Comparison of ENCODE assay signal across 13 mouse cellular contexts in genomic region chr10:126988513-126989165, GRCm38 (mm10). TPM values are rescaled to one million over a fixed set of nuclear protein-coding genes. Genes with fewer than 3 reads are reported as not detected.
DNase-seq lines count a peak whose midpoint lies in the region; ATAC-seq and TF ChIP-seq lines count a peak whose summit lies in the region.
"Had no signal": no experiment of that assay in that cellular context is flagged by ENCODE, and none has a peak within 500 bp of the region (broad histone marks: within the 10 kb centered on the region; RNA-seq: fewer than 3 reads in every experiment).

No protein-coding gene starts in this region.

- intact Hi-C loops in heart, postnatal 10 days (cut with DNase I), result no loop called here

- no peaks in the 10 kb centered on the region for H3K27me3 ChIP-seq in heart, embryonic 10.5 days (ENCODE audit: insufficient read depth, poor library complexity, severe bottlenecking)
- no peaks in the 10 kb centered on the region for H3K27me3 ChIP-seq in lung, embryonic 16.5 days (ENCODE audit: control insufficient read depth, insufficient read depth, low read depth, low read length)
- no peaks in the 10 kb centered on the region for H3K27me3 ChIP-seq in embryonic facial prominence, embryonic 15.5 days
- H3K27me3 ChIP-seq in myocyte (ENCODE audit: control insufficient read depth, insufficient read depth, insufficient read length), result no peaks in the 10 kb centered on the region

- no peak overlapping the region for H3ac ChIP-seq in myocyte (ENCODE audit: control insufficient read depth, insufficient read length)

- H3K27ac ChIP-seq in heart, embryonic 10.5 days, result peak overlapping the region; percentile 78
- peak overlapping the region; percentile 36 for H3K27ac ChIP-seq in lung, embryonic 16.5 days (ENCODE audit: low read length)
- H3K27ac ChIP-seq in embryonic facial prominence, embryonic 15.5 days (replicated peaks), result peak overlapping the region; percentile 79; the same call in 1 of the 2 replicates

- H3K9me3 ChIP-seq in heart, embryonic 10.5 days, result no peaks in the 10 kb centered on the region
- H3K9me3 ChIP-seq in lung, embryonic 16.5 days (ENCODE audit: control insufficient read depth, low read length), result no peaks in the 10 kb centered on the region
- no peaks in the 10 kb centered on the region for H3K9me3 ChIP-seq in embryonic facial prominence, embryonic 15.5 days (replicated peaks)

- H3K79me2 ChIP-seq in myocyte (ENCODE audit: control insufficient read depth, insufficient read depth), result peaks cover 87% of the 10 kb centered on the region

- TF ChIP-seq POLR2A in myocyte (IDR thresholded peaks at IDR 0.05; ENCODE audit: insufficient read length, low read depth), result no peak

- WGBS in heart, embryonic 10.5 days, result 34% methylated on average over 5 of the region's 5 CpGs
- WGBS in lung, embryonic 16.5 days, result 54% methylated on average over 5 of the region's 5 CpGs
- WGBS in embryonic facial prominence, embryonic 15.5 days, result 65% methylated on average over 5 of the region's 5 CpGs

- H3K36me3 ChIP-seq in heart, embryonic 10.5 days, result peaks cover 30% of the 10 kb centered on the region
- H3K36me3 ChIP-seq in lung, embryonic 16.5 days (ENCODE audit: control insufficient read depth, insufficient read depth, low read length), result peaks cover 18% of the 10 kb centered on the region
- H3K36me3 ChIP-seq in embryonic facial prominence, embryonic 15.5 days, result peaks cover 27% of the 10 kb centered on the region
- peaks cover 19% of the 10 kb centered on the region for H3K36me3 ChIP-seq in myocyte (ENCODE audit: control insufficient read depth, insufficient read depth)

- H3K4me2 ChIP-seq in lung, embryonic 16.5 days (ENCODE audit: low read depth, low read length), result no peak overlapping the region
- H3K4me2 ChIP-seq in embryonic facial prominence, embryonic 15.5 days (replicated peaks), result no peak overlapping the region
- no peak overlapping the region for H3K4me2 ChIP-seq in myocyte (ENCODE audit: low read depth)

- peak overlapping the region; percentile 8 for H3K9ac ChIP-seq in lung, embryonic 16.5 days (ENCODE audit: low read length)
- H3K9ac ChIP-seq in embryonic facial prominence, embryonic 15.5 days, result no peak overlapping the region

- no peak for ATAC-seq in lung, embryonic 16.5 days (ENCODE audit: low read depth)
- ATAC-seq in embryonic facial prominence, embryonic 15.5 days (ENCODE audit: insufficient number of reproducible peaks, low FRiP score, low TSS enrichment, low read depth), result no peak

- peak overlapping the region; percentile 28 for H3K4me3 ChIP-seq in heart, embryonic 10.5 days
- H3K4me3 ChIP-seq in lung, embryonic 16.5 days (ENCODE audit: low read length), result no peak overlapping the region
- H3K4me3 ChIP-seq in embryonic facial prominence, embryonic 15.5 days (replicated peaks), result no peak overlapping the region
- no peak overlapping the region for H3K4me3 ChIP-seq in myocyte

- H3K4me1 ChIP-seq in heart, embryonic 10.5 days, result peaks cover 78% of the 10 kb centered on the region
- H3K4me1 ChIP-seq in lung, embryonic 16.5 days (replicated peaks; ENCODE audit: control insufficient read depth, insufficient read depth, low read length), result peaks cover 64% of the 10 kb centered on the region
- H3K4me1 ChIP-seq in embryonic facial prominence, embryonic 15.5 days, result peaks cover 81% of the 10 kb centered on the region

- DNase-seq in heart, embryonic 10.5 days (ENCODE audit: low spot score), result no peak
- DNase-seq in heart, postnatal 10 days, result no peak
- DNase-seq in lung, postnatal 4 days, result no peak
- no peak for DNase-seq in urinary bladder, adult 18-20 months (ENCODE audit: low spot score in 2 of 2)
- DNase-seq in Muller cell, postnatal 12 days (ENCODE audit: inconsistent ontology term), result no peak
- DNase-seq: adrenal gland, adult 2 months; cerebellum, postnatal 10 days; kidney, postnatal 4 days; left cerebral cortex, postnatal 4 days had no signal

TF ChIP-seq in myocyte, 11 proteins besides CTCF, POLR2A, EP300 and RAD21:
- TF ChIP-seq POLR2AphosphoS2 (IDR thresholded peaks at IDR 0.05; ENCODE audit: insufficient read length, low read depth), result no peak
- no peak for TF ChIP-seq CEBPB (IDR thresholded peaks at IDR 0.05; ENCODE audit: insufficient read depth, poor library complexity, severe bottlenecking)
- no peak for TF ChIP-seq TCF3 (IDR thresholded peaks at IDR 0.05; ENCODE audit: insufficient read length, low read depth)
- TF ChIP-seq USF1 (IDR thresholded peaks at IDR 0.05; ENCODE audit: low read depth), result no peak
- no peak for TF ChIP-seq SRF (IDR thresholded peaks at IDR 0.05; ENCODE audit: control insufficient read depth, insufficient read length, low read depth)
- no peak for TF ChIP-seq TCF12 (IDR thresholded peaks at IDR 0.05; ENCODE audit: insufficient read depth, poor library complexity, severe bottlenecking)
- no peak for TF ChIP-seq E2F4 (IDR thresholded peaks at IDR 0.05; ENCODE audit: insufficient read depth)
- peak in 2 of 3 experiments; percentile 1 to 16 for TF ChIP-seq MYOD1 (IDR thresholded peaks at IDR 0.05; ENCODE audit: control insufficient read depth in 1 of 3, insufficient read length in 2 of 3, low read depth in 2 of 3)
- no peak for TF ChIP-seq REST (IDR thresholded peaks at IDR 0.05; ENCODE audit: insufficient read depth, insufficient read length)
- peak in 1 of 3 experiments; percentile 40 for TF ChIP-seq MYOG (IDR thresholded peaks at IDR 0.05; ENCODE audit: control insufficient read depth in 1 of 3, insufficient read depth in 1 of 3, insufficient read length in 2 of 3, low read depth in 2 of 3)

RNA-seq across cellular contexts. Expression of gene Ctdsp2, which starts 10.1 kb away (rescaled TPM):
- 37.8 and 46.2 TPM in 2 replicates for polyA plus RNA-seq in heart, embryonic 10.5 days (2016; fragmentation: Nextera tagmentation; extraction: Ambion mirVana)
- total RNA-seq in heart, postnatal 10 days (2021), result 100 to 1,000 TPM; 131 to 149 TPM
- polyA plus RNA-seq in lung, embryonic 16.5 days (2015; fragmentation: Nextera tagmentation; extraction: Ambion mirVana), result 66.2 and 72.0 TPM in 2 replicates
- polyA plus RNA-seq in embryonic facial prominence, embryonic 15.5 days (2015; fragmentation: Nextera tagmentation; extraction: Ambion mirVana), result 92.5 and 93.9 TPM in 2 replicates
- 65.0 TPM for polyA plus RNA-seq in myocyte (2012; fragmentation: generic; extraction: Trizol)

RNA-seq across cellular contexts. Expression of gene Avil, which starts 11.9 kb away (rescaled TPM):
- 0.07 TPM in 1 of 2 replicates, not detected in the other for polyA plus RNA-seq in heart, embryonic 10.5 days (2016; fragmentation: Nextera tagmentation; extraction: Ambion mirVana)
- under 1 TPM; 0.14 to 0.17 TPM for total RNA-seq in heart, postnatal 10 days (2021)
- 0.20 and 0.33 TPM in 2 replicates for polyA plus RNA-seq in lung, embryonic 16.5 days (2015; fragmentation: Nextera tagmentation; extraction: Ambion mirVana)
- polyA plus RNA-seq in embryonic facial prominence, embryonic 15.5 days (2015; fragmentation: Nextera tagmentation; extraction: Ambion mirVana), result 1.6 and 1.8 TPM in 2 replicates
- polyA plus RNA-seq in myocyte (2012; fragmentation: generic; extraction: Trizol), result 33.3 TPM

RNA-seq across cellular contexts. Expression of gene Tsfm, which starts 42.0 kb away (rescaled TPM):
- 114 TPM in 2 replicates for polyA plus RNA-seq in heart, embryonic 10.5 days (2016; fragmentation: Nextera tagmentation; extraction: Ambion mirVana)
- 10 to 100 TPM; 53.1 to 66.2 TPM for total RNA-seq in heart, postnatal 10 days (2021)
- 69.3 and 71.6 TPM in 2 replicates for polyA plus RNA-seq in lung, embryonic 16.5 days (2015; fragmentation: Nextera tagmentation; extraction: Ambion mirVana)
- 68.8 and 75.4 TPM in 2 replicates for polyA plus RNA-seq in embryonic facial prominence, embryonic 15.5 days (2015; fragmentation: Nextera tagmentation; extraction: Ambion mirVana)
- polyA plus RNA-seq in myocyte (2012; fragmentation: generic; extraction: Trizol), result 53.7 TPM

RNA-seq across cellular contexts. Expression of gene Mettl1, which starts 52.6 kb away (rescaled TPM):
- polyA plus RNA-seq in heart, embryonic 10.5 days (2016; fragmentation: Nextera tagmentation; extraction: Ambion mirVana), result 46.4 and 54.8 TPM in 2 replicates
- total RNA-seq in heart, postnatal 10 days (2021), result 1 to 10 TPM; 7.6 to 8.6 TPM
- polyA plus RNA-seq in lung, embryonic 16.5 days (2015; fragmentation: Nextera tagmentation; extraction: Ambion mirVana), result 37.5 and 39.9 TPM in 2 replicates
- 55.2 and 61.7 TPM in 2 replicates for polyA plus RNA-seq in embryonic facial prominence, embryonic 15.5 days (2015; fragmentation: Nextera tagmentation; extraction: Ambion mirVana)
- 17.2 TPM for polyA plus RNA-seq in myocyte (2012; fragmentation: generic; extraction: Trizol)

RNA-seq across cellular contexts. Expression of gene Eef1akmt3, which starts 52.7 kb away (rescaled TPM):
- polyA plus RNA-seq in heart, embryonic 10.5 days (2016; fragmentation: Nextera tagmentation; extraction: Ambion mirVana), result 0.18 and 0.23 TPM in 2 replicates
- total RNA-seq in heart, postnatal 10 days (2021), result under 1 TPM; 0.12 to 0.17 TPM
- 0.29 and 0.36 TPM in 2 replicates for polyA plus RNA-seq in lung, embryonic 16.5 days (2015; fragmentation: Nextera tagmentation; extraction: Ambion mirVana)
- polyA plus RNA-seq in embryonic facial prominence, embryonic 15.5 days (2015; fragmentation: Nextera tagmentation; extraction: Ambion mirVana), result 1.3 TPM in 2 replicates
- 0.11 TPM for polyA plus RNA-seq in myocyte (2012; fragmentation: generic; extraction: Trizol)
- polyA plus RNA-seq: thymus, postnatal 0 days had no signal

Comparison
In these comparisons a context has a peak if more than half of its experiments do, and no peak if none do; other contexts are left out.
1. RNA of gene Avil, which starts 11.9 kb away (polyA plus RNA-seq): 33.3 TPM in myocyte (single experiment); 1.6 to 1.8 TPM in embryonic facial prominence, embryonic 15.5 days, 0.20 to 0.33 TPM in lung, embryonic 16.5 days and 0.07 TPM in heart, embryonic 10.5 days; every median in the first group is over 10 times any median in the second.
2. Peak in every context shown above with its lines, with median percentiles within 50 percentile points of each other: H3K27ac ChIP-seq.